Mouse (Mus musculus) stomach, embryonic 15.5 days (tissue): ENCODE data around the gene Lrrtm1. TPM values are rescaled to one million over a fixed set of nuclear protein-coding genes. Genes with fewer than 3 reads are reported as not detected.
A peak's percentile ranks its signal among the peaks of the same experiment; 100 is the strongest.

ENCODE experiments used
- ATAC-seq: fragments of 200-750 bp; cut with Nextera tagmentation; 2 replicates; pipeline ENCODE4 v1.8.0; 2017; ENCODE audit warnings: low read depth, moderate number of reproducible peaks, moderate TSS enrichment; ENCODE audit not compliant: insufficient read depth, low FRiP score
- H3K27ac ChIP-seq: fragments of 300-500 bp; sonication (generic); 2 replicates; pipeline ENCODE4 v1.5.1; 2015; ENCODE audit warnings: mild to moderate bottlenecking, inconsistent platforms
- H3K27me3 ChIP-seq: fragments of 300-500 bp; sonication (generic); replicated peaks from 2 replicates; pipeline ENCODE4 v1.6.1; 2015; ENCODE audit warnings: inconsistent platforms
- H3K36me3 ChIP-seq: fragments of 300-500 bp; sonication (generic); 2 replicates; pipeline ENCODE4 v1.6.1; 2015; ENCODE audit warnings: inconsistent platforms
- H3K4me1 ChIP-seq: fragments of 300-500 bp; sonication (generic); 2 replicates; pipeline ENCODE4 v1.6.1; 2015; ENCODE audit warnings: inconsistent platforms
- H3K4me2 ChIP-seq: fragments of 300-500 bp; sonication (generic); 2 replicates; pipeline ENCODE4 v1.6.1; 2015; ENCODE audit warnings: mild to moderate bottlenecking, inconsistent platforms
- H3K4me3 ChIP-seq: fragments of 300-500 bp; sonication (generic); replicated peaks from 2 replicates; pipeline ENCODE4 v1.5.1; 2015; ENCODE audit warnings: inconsistent platforms
- H3K9ac ChIP-seq: fragments of 300-500 bp; sonication (generic); 2 replicates; pipeline ENCODE4 v1.6.1; 2015; ENCODE audit warnings: inconsistent platforms
- H3K9me3 ChIP-seq: fragments of 300-500 bp; sonication (generic); 2 replicates; pipeline ENCODE4 v1.6.1; 2016; ENCODE audit warnings: inconsistent platforms
- WGBS: fragments of 180-500 bp; shearing (Covaris S2); methylation state at CpG from one replicate; pipeline ENCODE4 v1.1.7; 2015; 5-methylcytosine and 5-hydroxymethylcytosine counted together
- polyA plus RNA-seq: library from polyadenylated mRNA; unstranded; fragments of >200 nt; fragmentation: Nextera tagmentation; extraction: Ambion mirVana; gene quantifications from 2 replicates; pipeline ENCODE4 v1.2.1, GENCODE M21; 2015

The Lrrtm1 gene
- polyA plus RNA-seq, 1 experiment from 2014 or later = 4.1 TPM

DNA sequence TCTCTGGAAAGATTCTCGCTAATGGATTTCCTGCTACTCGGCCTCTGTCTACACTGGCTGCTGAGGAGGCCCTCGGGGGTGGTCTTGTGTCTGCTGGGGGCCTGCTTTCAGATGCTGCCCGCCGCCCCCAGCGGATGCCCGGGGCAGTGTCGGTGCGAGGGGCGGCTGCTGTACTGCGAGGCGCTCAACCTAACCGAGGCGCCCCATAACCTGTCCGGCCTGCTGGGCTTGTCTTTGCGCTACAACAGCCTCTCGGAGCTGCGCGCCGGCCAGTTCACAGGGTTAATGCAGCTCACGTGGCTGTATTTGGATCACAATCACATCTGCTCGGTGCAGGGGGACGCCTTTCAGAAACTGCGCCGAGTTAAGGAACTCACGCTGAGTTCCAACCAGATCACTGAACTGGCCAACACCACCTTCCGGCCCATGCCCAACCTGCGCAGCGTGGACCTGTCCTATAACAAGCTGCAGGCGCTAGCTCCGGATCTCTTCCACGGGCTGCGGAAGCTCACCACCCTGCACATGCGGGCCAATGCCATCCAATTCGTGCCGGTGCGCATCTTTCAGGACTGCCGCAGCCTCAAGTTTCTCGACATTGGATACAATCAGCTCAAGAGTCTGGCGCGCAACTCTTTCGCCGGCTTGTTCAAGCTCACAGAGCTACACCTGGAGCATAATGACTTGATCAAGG lies 1.2 kb downstream of the Lrrtm1 start:
- Histone ChIP-seq H3K36me3 (no peaks in the 10 kb centered on the region), H3K4me1 (peaks cover 15% of the 10 kb centered on the region), H3K4me2 (peak overlapping the region; percentile 91), H3K9ac (no peak overlapping the region), H3K27ac (no peak overlapping the region), H3K9me3 (no peaks in the 10 kb centered on the region), H3K4me3 (peak overlapping the region; percentile 44), H3K27me3 (peaks cover 28% of the 10 kb centered on the region)
- ATAC-seq = peak; percentile 44; the same call in 1 of the 2 replicates
- WGBS = under 1% methylated on average over 43 of the region's 43 CpGs

DNA sequence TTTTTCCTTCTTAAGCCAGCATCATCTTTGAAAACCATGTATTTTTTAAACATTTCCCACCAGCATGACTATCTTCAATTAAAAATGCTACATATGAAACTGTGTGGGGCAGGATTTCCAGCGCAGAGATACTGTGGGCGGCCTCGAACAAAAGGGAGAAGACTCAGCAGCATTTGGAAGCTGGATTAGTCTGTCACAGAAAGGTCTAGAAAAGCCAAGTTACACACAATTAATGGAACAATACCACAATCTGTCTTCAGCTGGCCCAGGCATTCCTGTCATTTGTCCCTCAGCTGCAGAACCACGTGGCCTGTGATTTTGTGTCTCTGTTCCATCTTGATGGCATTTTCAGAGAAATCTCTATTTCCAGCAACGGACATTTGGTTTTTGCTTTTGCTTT lies 11.0 kb downstream of the Lrrtm1 start:
- H3K4me3 ChIP-seq = no peak overlapping the region
- H3K9me3 ChIP-seq = no peaks in the 10 kb centered on the region
- H3K27me3 ChIP-seq = 0 out of 2 replicates have a peak, but pooled peaks cover 2% of the 10 kb centered on the region
- no peak for ATAC-seq
- H3K9ac ChIP-seq = no peak overlapping the region
- WGBS = 74% methylated on average over 5 of the region's 5 CpGs
- no peaks in the 10 kb centered on the region for H3K4me1 ChIP-seq
- H3K36me3 ChIP-seq = no peaks in the 10 kb centered on the region
- H3K4me2 ChIP-seq = no peak overlapping the region
- H3K27ac ChIP-seq = no peak overlapping the region

DNA sequence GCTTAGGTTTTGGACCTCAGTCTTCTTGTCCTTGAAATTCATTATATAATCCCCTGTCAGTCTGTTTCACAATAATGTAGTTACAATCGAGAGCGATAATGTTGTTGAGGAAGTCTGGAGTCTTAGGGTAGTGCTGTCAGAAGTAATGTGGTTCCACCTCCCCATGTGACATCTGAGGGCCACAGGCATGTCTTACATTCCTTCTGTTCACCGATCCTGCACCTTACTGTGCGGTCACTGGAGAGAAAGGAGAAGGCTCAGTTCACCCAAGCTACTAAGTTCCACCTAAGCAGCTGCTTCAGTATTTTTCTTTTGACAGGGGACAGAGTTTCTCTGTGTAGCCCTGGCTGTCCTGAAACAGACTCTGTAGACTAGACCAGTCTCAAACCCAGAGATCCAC lies 13.9 kb downstream of the Lrrtm1 start:
- Histone ChIP-seq H3K27me3 (no peaks in the 10 kb centered on the region), H3K4me2 (no peak overlapping the region), H3K9ac (no peak overlapping the region), H3K36me3 (no peaks in the 10 kb centered on the region), H3K27ac (no peak overlapping the region), H3K9me3 (no peaks in the 10 kb centered on the region), H3K4me1 (no peaks in the 10 kb centered on the region), H3K4me3 (no peak overlapping the region)
- WGBS = 88% methylated on average over 4 of the region's 4 CpGs
- no peak for ATAC-seq

DNA sequence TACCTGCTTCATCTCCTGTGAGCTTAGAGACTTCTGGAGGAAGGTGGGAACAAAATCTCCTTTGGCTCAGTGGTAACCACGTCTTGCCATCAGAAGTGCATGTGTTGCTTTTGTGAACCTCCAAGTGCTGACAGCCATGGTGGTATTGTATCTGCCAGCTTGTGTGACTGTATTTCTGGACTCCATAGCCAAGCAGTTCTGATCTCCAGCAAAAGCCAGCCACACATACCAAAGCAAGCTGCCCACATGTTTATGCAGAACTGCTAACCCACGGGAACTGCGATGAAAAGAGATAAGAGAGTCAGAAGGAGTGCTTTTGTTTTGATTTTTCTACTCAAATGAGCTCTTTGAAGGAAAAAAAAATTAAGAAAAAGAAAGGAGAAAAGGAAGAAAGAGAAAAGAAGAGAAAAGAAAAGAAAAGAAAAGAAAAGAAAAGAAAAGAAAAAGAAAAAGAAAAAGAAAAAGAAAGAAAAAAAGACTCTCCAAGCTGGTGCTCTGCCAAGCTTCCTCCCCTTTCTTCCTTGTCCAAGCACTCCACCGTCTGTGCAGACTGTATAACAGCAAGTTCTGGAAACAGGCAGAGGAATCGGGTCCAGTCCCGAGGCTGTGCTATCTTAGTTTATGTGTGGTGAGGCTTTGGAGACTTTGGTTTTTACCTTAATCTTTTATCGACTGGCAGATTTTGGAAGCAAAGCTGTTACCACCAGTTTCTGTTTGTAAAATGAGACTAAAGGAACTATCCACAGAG lies 15.0 kb downstream of the Lrrtm1 start:
- H3K9me3 ChIP-seq = no peaks in the 10 kb centered on the region
- ATAC-seq = no peak
- 36% methylated on average over 7 of the region's 7 CpGs for WGBS
- no peaks in the 10 kb centered on the region for H3K4me1 ChIP-seq
- no peaks in the 10 kb centered on the region for H3K27me3 ChIP-seq
- H3K9ac ChIP-seq = no peak overlapping the region
- no peaks in the 10 kb centered on the region for H3K36me3 ChIP-seq
- no peak overlapping the region for H3K4me3 ChIP-seq
- H3K27ac ChIP-seq = no peak overlapping the region
- no peak overlapping the region for H3K4me2 ChIP-seq

DNA sequence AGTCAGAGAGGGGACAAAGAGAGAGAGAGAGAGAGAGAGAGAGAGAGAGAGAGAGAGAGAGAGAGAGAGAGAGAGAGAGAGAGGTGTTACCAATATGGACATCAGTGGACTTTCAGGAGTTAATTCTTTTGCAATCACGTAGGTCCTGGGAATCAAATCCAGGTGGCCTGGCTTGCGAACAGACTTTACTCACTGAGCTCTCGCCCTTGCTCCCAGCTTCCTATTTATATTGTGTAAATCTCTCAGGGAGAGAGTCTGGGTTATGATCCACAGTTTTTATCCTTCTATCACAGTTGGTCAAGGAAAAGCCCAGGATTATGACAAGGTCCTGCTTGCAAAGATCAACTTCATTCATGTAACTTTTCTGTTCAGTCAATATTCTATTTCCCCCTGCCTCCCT lies 22.7 kb downstream of the Lrrtm1 start:
- ATAC-seq = no peak
- H3K9ac ChIP-seq = no peak overlapping the region
- H3K27me3 ChIP-seq = no peaks in the 10 kb centered on the region
- no peaks in the 10 kb centered on the region for H3K9me3 ChIP-seq
- H3K4me2 ChIP-seq = no peak overlapping the region
- no peak overlapping the region for H3K4me3 ChIP-seq
- H3K4me1 ChIP-seq = no peaks in the 10 kb centered on the region
- 47% methylated on average over 3 of the region's 3 CpGs for WGBS
- no peak overlapping the region for H3K27ac ChIP-seq
- no peaks in the 10 kb centered on the region for H3K36me3 ChIP-seq

DNA sequence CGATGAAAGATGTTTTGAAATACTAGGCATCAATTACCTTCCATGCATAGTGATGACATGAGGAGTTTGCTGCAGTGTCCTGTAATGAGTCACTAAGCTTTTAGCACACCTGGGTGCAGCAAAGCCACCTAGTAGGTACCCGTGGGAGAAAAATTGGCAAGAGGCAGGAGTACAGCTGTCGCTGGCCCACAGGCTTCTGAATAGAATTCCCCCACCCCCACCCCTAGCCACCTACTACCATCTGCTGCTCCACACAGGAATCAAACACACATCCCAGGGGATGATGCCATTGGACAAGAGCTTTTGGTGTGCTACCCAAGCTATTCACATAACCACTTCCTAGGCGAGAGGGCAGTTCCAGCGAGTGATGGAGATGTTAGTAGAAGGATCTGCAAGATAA lies 36.3 kb downstream of the Lrrtm1 start:
- H3K27me3 ChIP-seq = no peaks in the 10 kb centered on the region
- 82% methylated on average over 5 of the region's 5 CpGs for WGBS
- no peaks in the 10 kb centered on the region for H3K36me3 ChIP-seq
- no peak overlapping the region for H3K4me3 ChIP-seq
- no peaks in the 10 kb centered on the region for H3K9me3 ChIP-seq
- ATAC-seq = no peak
- no peak overlapping the region for H3K27ac ChIP-seq
- H3K9ac ChIP-seq = no peak overlapping the region
- no peak overlapping the region for H3K4me2 ChIP-seq
- H3K4me1 ChIP-seq = no peaks in the 10 kb centered on the region

DNA sequence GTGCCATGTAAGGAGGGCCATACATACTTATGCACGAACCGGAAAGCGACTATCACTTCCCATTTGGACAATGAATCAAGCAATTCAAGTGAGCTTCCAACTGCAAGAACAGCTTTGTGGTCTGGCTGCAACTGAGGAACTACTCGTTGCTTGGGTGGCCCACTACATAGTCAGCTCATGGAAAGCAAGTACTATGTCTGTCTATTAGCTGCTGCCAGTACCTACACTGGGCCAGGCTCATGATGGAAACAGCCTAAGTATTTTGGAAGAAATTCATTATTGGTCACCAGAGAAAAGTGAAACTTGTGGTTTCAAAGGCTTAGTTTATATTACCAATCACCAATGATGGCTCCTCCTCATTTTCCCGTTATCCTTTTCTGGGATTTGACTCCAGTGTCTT lies 43.8 kb downstream of the Lrrtm1 start:
- H3K36me3 ChIP-seq = no peaks in the 10 kb centered on the region
- H3K27ac ChIP-seq = no peak overlapping the region
- no peak overlapping the region for H3K4me2 ChIP-seq
- H3K27me3 ChIP-seq = no peaks in the 10 kb centered on the region
- no peak overlapping the region for H3K9ac ChIP-seq
- H3K4me1 ChIP-seq = no peaks in the 10 kb centered on the region
- ATAC-seq = no peak
- H3K4me3 ChIP-seq = no peak overlapping the region
- 84% methylated on average over 5 of the region's 5 CpGs for WGBS
- no peaks in the 10 kb centered on the region for H3K9me3 ChIP-seq

DNA sequence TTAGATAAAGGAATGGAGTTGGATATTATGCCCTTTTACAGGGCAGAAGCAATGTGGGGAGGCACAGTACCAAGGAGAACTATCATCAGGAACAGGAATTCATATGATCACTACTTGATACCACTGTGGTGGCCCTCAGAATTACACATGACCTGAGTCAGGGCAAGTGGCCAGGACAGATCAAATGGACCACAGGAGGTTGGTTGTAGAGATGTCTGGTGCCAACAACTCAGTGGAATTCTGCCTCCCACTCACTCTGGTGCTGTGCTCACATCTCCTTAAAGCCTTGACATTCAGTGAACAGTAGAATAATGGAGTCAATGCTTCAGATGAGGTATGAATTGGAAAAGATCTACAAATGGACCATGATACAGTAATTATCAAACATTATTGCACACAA lies 45.9 kb downstream of the Lrrtm1 start:
- no peak for ATAC-seq
- H3K9ac ChIP-seq = no peak overlapping the region
- no peak overlapping the region for H3K4me3 ChIP-seq
- H3K4me1 ChIP-seq = no peaks in the 10 kb centered on the region
- no peaks in the 10 kb centered on the region for H3K36me3 ChIP-seq
- no peak overlapping the region for H3K4me2 ChIP-seq
- no peaks in the 10 kb centered on the region for H3K27me3 ChIP-seq
- H3K27ac ChIP-seq = no peak overlapping the region
- H3K9me3 ChIP-seq = no peaks in the 10 kb centered on the region

DNA sequence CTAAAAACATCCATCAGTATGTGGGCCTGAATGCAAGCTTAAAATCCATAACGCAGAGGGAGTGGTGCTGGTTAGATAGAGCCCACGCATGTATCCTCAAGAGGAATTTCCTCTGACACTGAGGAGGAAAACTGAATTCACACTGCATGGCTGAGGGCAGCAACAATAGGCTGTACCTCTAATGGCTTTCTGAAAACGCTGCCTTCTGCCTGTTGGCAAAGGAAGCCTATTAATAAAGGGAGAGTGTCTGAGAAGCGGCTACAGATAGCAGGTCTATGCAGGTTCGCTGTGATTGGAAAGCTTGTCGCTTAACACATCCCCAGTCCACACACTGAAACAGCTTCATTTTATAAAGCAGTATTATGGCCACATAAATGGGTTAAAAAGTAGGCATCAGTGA lies 48.9 kb downstream of the Lrrtm1 start:
- Histone ChIP-seq H3K27me3 (no peaks in the 10 kb centered on the region), H3K9ac (no peak overlapping the region), H3K4me3 (no peak overlapping the region), H3K36me3 (no peaks in the 10 kb centered on the region), H3K4me1 (no peaks in the 10 kb centered on the region), H3K4me2 (no peak overlapping the region), H3K9me3 (no peaks in the 10 kb centered on the region), H3K27ac (no peak overlapping the region)
- WGBS = 62% methylated on average over 6 of the region's 6 CpGs
- no peak for ATAC-seq

DNA sequence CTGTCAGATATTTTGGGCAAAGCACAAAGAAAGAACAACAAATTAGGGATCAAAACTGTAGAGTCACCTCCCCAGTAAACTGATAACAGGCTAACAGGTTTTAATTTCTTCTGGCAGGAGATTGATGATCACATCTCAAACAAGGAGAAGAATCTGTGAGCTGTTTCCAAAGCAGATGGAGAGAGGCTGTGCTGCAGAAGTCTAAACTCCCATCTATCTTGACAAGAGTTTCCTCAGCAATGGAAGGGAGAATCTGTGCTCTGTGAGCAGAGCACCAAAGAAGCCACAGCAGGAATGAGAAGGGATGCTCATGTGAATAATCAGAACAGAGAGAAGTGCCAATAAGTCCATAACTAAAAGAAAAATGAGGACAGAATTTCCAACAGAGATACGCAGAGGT lies 58.8 kb downstream of the Lrrtm1 start:
- Histone ChIP-seq H3K27me3 (no peaks in the 10 kb centered on the region), H3K9ac (no peak overlapping the region), H3K36me3 (no peaks in the 10 kb centered on the region), H3K4me2 (no peak overlapping the region), H3K9me3 (no peaks in the 10 kb centered on the region), H3K4me3 (no peak overlapping the region), H3K4me1 (no peaks in the 10 kb centered on the region), H3K27ac (no peak overlapping the region)
- ATAC-seq = no peak
- WGBS = 73% methylated on average over 1 of the region's 1 CpGs

DNA sequence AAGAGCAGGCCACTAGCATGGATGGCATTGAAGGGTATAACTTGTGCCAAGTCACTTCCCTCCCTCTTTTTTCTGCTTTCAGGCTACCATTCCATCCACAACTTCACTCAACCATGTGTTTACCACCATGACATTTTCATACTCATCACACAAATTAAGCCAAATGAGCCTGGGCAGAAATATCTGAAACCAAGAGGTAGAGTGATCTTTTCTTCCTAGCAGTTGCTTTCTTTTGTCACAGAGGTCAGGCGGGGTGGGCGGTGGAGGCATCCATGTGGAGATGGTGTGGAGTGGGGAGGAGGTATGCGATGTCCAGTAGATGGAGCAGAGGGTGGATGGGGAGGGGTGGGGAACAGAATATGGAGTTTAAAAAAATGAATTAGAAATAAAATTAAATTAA lies 64.3 kb downstream of the Lrrtm1 start:
- WGBS = 91% methylated on average over 3 of the region's 3 CpGs
- no peak for ATAC-seq
- Histone ChIP-seq H3K4me1 (no peaks in the 10 kb centered on the region), H3K9ac (no peak overlapping the region), H3K27me3 (no peaks in the 10 kb centered on the region), H3K27ac (no peak overlapping the region), H3K9me3 (no peaks in the 10 kb centered on the region), H3K36me3 (no peaks in the 10 kb centered on the region), H3K4me2 (no peak overlapping the region), H3K4me3 (no peak overlapping the region)
